Mouse (Mus musculus): ENCODE results near the gene Nxn.

Nxn gene

DNA sequence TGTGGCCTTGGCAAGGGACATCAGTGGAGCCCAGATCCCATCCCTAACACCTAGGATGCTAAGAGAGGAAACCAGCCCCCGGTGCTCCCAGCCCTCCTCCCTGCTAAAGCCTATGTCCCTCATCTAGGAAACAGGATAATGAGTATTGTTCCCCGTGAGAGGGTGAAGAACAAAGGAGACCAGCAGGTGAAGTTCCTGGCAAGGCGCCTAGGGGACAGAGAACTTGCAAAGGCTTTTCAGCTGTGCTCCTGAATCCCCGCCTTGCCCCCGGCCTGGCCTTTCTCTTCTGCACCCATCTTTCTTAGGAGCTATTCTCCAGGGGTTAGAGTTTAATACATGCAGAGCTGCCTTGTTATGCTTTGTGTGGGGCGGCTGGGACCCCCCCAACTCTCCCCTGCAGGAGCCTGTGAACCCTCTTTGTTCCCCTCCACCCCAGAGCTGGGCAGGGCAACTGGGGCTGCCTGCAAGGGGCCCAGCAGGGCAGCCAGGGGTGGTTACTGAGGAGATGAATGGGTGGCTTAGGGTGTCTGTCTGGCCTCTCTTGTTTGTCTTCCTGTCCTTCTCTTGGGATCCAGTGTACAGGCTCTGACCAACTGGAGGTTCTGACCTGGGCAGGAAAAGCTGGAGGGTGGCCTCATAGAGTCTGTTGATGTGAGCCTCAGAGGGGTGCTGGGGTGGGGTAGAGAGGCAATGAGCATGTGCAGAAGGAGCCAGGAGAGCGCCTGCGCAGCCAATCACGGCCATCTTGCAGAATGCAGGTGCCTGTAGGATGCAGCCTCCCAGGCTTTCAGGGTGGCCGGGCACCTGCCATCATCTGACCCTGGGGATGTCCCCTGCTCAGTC lies 138.5 kb downstream of the Nxn start:
- DNase-seq (ENCODE audit: low spot score in 2 of 2) = no peak

DNA sequence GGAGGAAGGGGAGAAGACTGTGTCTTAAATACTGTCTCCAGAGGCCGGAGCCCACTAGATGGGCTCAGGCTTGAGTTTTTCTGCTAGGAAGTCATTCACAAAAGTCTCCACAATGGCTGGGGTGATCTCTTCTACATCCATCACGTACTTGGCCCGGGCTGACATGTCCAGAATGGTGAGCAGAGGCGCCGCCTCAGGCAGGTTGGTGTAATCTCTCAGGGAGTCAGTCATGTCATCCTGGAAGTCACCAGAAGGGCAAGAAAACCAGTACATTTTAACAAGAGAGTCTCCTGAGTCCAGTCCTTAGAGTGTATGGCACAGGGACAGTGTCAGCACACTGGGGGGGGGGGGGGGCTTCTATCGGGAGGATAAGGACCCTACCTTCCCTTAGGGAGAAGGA lies 140.4 kb downstream of the Nxn start:
- no peak for DNase-seq (ENCODE audit: low spot score in 2 of 2)

DNA sequence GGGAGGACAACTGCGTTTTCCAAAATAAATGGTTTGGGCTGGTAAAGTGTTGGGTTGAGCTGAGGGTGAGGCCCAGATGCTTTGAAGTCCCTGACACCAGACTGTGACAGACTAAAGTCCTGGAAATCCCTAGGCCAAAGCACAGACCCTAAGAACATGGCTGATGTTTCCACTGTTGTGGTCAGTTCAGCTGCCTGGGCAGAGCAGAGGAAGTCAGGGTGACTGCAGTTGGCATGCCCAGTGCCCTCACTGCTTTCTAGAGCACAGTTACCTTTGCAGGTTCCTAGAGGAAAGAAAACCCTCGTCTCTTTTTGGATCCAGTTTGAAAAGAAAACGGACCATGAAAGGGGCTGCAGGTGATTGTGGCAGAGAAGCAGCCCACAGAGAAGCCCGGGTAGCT lies 141.6 kb downstream of the Nxn start:
- no peak for DNase-seq (ENCODE audit: low spot score in 2 of 2)

DNA sequence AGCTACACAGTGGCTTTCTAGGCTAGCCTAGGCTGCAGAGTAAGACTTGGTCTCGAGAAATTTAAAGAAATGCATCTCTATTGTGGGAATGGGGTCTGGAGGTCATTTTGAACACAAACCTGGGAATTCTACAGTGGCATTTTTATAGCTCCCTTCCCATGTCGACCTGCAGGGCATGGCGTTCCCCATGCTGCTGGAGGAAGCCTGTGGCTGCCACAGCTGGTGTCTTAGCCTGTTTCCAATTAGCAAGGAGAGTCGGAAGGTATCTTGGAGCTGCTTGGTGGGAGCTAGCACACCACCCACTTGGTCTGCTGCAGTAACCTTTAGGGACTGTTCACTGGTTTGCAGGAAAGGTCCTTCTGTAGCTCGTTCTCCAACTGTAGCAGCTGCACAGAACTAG lies 142.8 kb downstream of the Nxn start:
- DNase-seq (ENCODE audit: low spot score in 2 of 2) = no peak

DNA sequence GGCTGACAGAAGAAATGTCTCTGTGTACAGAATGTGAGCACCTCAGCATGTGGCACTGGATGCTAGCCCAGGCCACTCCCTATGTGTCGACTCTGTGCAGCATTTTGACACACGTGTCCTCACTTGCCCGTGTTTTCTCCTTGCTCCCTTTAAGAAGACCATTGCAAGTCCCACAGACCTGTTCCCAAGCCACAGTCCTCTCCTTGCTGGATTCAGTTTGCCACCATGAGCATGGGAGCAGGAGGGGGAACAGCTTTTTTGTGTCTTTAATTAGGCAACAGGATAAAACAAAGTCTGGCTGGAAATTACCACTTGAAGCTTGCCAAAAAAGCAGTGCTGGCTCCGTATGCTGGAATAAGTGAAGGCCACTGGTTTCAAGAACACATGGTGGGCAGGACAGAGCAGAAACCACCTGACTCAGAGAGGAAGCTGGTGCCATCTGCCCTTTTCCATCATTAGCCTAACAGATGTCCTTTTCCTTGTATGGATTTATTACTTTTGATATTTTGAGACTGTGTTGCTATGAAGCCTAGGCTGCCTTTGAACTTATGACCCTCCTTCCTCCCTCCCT lies 143.4 kb downstream of the Nxn start:
- DNase-seq (ENCODE audit: low spot score in 2 of 2) = no peak

DNA sequence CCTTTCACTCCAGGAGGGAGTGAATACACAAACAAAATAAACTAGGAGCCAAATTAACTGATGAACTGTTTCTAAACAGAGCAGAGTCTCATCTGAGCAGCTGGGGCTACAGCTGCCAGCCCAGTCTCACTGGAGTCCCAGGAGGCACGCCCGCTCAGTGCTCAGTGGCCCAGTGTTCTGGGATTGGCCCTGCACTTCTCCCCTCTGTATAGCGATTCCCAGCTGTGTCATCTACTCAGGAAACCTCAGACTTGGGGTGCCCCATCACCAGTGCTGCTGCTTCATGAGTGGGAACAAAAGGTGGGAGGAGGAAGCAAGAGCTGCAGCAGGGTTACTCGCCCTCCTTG lies 145.0 kb downstream of the Nxn start:
- DNase-seq (ENCODE audit: low spot score in 2 of 2) = no peak

DNA sequence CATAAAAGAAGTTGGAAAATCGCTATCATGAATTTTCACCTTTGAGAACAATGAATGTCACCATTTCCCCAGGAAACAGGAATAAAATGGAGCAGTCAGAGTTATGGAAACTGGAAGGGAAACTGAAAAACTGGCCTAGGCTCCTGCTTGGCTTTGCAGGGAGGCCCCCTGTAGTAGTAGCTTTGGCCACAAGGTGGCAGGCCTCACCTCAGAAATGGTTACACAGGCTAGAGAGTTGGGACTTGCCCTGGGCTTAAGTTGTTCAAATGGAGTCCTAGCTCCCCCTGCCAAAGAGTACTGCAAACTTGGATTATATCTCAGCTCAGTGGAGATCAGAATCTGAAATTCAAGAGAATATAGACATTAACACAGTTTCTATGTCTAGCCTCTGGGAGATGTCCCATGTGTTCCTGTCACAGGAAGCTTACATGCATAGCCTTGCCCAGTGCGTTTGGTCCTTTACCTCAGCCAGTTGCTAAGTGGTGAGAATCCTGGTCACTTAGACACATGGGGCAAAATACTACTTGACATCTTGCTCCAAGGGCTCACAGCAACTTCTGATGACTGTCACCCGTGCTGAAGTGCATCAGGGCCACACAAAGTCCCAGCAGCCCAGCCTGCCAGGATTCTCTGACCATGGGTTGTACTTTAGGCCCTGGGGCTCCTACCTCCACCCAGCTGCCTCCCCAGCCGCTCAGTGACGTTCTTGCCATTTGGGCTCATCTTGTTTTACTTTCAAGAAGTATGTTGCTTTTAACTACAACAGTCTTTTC lies 145.6 kb downstream of the Nxn start:
- peak; percentile 66 to 85 for DNase-seq (ENCODE audit: low spot score in 2 of 2)

DNA sequence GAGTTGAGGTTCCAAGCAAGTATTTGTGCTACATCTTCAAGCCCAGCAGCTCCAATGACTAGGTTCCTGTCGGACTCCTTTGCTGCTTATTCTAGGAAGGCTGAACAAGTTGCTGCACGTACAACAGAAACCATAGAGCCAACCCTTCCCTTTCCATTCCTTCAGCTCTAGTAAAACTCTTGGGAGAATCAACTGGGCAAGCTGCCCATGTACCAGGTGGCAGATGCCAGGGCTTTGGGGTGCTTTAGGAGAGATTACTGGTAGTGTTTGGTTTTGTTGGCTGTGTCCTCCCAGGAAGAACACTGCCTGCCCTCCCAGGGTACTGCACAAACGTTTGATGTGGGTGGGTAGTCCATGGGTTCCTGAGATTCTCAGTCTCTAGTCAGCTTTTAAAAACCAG lies 146.9 kb downstream of the Nxn start:
- no peak for DNase-seq (ENCODE audit: low spot score in 2 of 2)

DNA sequence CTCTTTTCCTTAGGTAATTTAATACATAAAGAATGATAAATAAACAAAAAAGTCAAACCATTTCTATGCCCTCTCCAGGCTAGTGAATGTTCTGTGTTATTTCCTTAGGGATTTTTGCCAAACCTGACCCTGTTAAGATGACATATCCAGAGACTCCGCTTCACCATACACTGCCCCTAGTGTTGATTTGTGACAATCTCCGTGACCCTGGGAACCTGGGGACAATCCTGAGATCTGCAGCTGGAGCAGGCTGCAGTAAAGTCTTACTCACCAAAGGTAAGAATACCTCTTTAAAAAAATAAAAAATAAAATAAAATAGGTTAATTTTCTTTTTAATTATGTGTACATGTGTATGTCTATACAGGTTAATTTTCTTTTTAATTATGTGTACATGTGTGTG lies 151.7 kb downstream of the Nxn start:
- DNase-seq (ENCODE audit: low spot score in 2 of 2) = no peak

DNA sequence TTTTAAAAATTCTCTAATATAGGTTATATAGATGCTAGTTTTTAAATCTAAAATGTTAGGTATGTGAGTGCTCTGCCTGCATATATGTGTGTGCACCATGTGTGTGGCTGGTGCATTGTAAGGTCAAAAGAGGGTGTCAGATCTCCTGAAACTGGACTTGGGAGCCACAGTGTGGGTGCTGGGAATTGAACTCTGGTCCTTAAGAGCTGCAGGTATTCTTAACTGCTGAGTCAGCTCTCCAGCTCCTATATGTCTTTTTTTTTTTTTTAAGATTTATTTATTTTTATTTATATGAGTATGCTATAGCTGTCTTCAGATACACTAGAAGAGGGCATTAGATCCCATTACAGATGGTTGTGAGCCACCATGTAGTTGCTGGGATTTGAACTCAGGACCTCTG lies 152.5 kb downstream of the Nxn start:
- no peak for DNase-seq (ENCODE audit: low spot score in 2 of 2)

DNA sequence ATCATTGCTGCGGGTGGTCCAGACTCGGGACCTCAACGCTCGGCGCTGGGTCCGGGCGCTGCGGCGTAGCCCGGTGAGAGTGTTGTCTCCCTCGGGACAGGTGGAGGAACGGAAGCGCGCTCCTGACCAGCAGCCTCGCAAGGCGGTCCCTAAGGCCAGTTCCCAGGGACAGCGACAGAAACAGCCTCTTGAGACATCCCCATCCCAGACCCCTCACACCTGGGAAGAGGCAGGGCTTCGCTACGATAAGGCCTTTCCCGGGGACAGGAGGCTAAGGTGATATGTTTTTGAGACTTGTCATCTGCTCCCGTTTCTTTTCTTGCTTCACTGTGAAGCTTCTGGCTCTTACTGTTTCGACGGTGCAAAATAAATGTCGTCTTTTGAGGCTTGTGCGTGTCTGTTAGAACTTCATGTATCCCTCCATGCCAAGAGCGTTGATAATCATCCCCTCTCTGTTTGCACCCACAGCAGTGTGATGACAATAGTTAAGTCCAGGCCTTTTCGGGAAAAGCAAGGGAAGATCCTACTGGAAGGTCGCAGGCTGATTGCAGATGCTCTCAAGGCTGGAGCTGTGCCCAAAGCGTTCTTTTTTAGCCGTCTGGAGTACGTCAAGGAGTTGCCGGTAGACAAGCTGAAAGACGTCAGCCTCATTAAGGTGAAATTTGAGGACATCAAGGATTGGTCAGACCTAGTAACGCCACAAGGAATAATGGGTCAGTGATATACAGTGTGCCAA lies 155.0 kb downstream of the Nxn start:
- DNase-seq (ENCODE audit: low spot score in 2 of 2) = no peak

DNA sequence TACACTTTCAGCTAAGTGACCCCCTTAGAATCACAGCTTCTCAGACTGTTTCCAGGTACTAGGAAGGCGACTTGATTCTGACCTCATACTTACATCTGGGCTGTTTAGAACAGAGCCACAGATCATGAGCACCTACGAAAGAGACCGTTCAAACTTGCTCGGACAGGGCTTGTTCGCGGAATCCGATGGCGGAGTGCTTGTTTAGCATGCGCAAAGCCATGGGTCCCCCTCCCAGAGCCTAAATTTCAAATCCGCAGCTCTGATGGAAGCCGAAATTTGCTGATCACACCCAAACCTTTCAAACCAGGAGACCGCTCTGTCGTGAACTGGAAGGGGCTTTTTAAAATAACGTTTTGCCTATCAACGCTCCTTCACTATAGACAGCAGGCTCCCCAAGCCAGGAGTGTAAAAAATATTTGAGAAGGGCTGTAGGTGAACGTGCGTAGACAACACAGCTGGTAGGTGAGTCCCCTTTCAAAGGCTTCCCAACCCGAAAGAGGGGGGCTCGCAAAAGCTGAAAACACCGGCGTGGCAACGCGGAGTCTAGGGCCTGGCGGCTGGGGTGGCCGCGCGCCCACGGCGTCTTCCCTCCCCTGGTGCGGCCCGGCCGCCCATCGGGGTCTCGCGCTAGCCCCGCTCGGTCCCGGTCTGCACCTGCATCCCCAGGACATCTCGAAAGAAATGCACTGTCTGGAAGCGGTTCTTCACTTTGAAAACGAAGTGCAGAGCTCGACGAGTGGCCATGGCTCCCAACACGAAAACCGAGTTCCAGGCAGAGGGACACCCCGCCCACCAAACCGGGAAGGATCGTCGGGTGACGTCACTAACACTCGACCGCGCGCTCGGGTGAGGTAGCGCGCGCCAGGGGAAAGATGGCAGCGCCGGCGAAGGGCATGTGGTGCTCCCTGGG lies 155.8 kb downstream of the Nxn start, which contains the start of the genes Mrm3 and Glod4:
TSS of gene Mrm3 (plus strand) at position 815 of the 910 bp plus-strand sequence.
TSS of gene Glod4 (minus strand) at position 825 of the 910 bp plus-strand sequence.
- peak; percentile 86 to 94 for DNase-seq (ENCODE audit: low spot score in 2 of 2)

DNA sequence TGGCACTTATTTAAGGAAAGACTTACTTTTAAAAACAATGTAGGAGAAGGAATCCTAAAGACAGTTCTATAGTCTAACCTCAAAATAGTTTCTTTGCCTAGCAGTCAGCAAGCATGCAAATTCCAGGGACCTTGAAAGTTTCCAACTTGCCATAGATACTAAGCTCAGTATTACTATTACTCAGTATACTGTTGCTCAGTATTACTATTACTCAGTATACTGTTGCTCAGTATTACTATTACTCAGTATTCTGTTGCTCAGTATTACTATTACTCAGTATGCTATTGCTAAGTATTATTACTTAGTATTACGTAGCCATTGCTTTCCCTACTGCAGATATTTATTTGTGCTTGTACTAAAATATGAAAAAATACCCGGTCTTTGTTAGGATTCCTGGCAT lies 159.2 kb downstream of the Nxn start:
- no peak for DNase-seq (ENCODE audit: low spot score in 2 of 2)

DNA sequence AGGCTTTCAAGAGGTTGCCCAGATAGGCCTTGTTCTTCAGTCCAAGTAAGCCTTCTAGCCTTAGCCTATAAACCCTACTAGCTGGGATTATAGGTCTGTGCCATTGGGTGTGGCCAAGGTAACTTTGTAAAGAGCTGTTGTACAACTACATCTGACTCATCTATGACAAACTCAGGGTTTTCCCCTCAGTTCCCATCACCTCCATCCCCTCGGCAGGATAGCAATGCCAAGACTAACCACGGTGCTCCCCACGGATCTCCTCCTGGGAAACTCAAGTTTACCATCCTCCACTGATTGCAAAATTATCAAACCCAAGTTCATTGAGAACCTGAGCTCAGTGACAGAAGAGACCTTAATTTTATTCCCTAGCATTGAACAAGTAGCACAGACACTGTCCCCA lies 162.8 kb downstream of the Nxn start:
- no peak for DNase-seq (ENCODE audit: low spot score in 2 of 2)

DNA sequence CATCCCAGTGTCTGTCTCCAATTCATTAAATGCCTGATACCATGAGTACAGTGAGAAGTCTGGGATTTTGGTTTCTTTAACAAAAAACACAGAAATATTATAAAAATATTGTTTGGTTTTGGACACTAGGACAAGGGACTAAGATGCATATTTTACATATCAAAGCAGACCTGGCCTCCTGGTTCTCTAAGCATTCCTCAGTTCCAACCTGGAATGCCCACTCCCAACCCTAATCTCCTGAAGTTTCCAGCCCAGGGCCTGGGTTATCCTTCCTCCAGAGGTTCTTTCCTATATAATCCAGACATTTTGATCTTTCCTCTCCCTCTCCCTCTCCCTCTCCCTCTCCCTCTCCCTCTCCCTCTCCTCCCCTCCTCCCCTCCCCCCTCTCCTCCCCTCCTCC lies 173.9 kb downstream of the Nxn start:
- DNase-seq (ENCODE audit: low spot score in 2 of 2) = no peak

DNA sequence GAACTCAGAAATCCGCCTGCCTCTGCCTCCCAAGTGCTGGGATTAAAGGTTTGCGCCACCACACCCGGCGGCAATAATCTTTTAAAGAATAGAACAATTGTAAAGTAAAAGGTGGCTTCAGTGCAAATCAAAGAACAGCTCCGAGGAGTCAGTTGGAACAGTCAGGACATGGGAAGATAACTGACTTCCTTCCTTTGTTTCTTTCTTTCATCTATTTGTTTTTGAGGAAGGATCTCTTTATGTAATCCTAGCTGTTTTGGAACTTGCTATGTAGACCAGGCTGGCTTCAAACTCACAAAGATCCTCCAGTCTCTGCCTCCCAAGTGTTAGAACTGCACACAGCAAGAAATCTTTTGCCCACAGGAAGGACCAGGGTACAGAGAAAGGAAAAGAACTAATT lies 174.3 kb downstream of the Nxn start:
- DNase-seq (ENCODE audit: low spot score in 2 of 2) = no peak

DNA sequence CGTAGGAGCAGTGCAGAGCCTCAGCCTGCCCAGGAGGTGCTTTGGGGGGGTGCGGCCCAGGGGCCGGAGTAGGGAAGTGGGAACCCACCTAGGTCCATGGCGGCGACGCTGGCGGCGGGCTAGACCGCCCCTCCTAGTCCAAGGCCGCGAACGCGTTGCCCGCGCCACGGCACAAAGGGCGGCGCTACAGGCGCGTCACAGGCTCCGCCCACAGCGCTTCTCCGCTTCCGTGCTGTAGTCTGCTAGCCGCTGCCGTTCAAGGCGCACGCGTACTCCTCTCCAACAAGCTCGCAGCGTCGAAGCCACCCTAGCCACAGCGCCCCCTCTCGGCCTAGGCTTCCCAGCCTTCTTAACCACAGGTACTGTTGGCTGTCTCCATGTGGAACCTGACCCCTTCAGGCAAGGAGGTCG lies 181.5 kb downstream of the Nxn start, which contains the start of the genes Dbil5 and Gemin4:
TSS of gene Dbil5 (plus strand) at position 219 of the 411 bp plus-strand sequence.
TSS of gene Gemin4 (minus strand) at position 275 of the 411 bp plus-strand sequence.
- DNase-seq (ENCODE audit: low spot score in 2 of 2) = peak; percentile 92 to 98

DNA sequence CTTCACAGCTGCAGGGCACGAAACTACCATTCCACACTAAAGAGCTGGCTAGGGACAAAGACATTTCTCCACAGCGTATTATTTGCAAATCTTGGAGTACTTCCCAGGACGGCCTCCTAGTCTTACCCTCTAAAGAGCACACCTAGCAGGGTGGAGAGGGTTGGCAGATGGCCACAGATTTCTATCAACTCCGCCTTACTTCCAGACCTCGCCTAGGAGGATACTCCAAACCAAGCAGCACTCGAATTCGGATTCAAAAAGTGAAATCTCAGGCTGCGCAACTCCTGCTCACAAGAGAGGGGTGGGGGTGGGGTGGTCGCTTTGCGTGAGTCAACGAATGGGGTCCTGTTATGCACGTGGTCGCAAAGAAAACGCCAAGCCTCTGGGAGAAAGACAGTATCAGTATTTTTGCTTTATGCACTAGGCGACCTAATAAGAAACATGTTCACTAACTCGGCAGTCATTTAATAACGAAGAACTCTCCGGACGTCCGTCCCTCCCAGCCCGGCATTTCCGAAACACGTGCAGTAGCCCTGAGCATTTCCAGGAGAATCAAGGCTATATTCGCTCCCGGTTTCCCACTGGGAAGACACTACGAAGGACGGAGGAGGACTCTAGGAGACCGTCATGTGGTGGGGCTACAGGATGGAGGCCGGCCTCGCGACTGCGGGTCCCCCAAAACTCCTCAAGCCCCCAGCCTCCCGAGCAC lies 182.1 kb downstream of the Nxn start:
- DNase-seq (ENCODE audit: low spot score in 2 of 2) = peak in 1 of 2 experiments; percentile 26

DNA sequence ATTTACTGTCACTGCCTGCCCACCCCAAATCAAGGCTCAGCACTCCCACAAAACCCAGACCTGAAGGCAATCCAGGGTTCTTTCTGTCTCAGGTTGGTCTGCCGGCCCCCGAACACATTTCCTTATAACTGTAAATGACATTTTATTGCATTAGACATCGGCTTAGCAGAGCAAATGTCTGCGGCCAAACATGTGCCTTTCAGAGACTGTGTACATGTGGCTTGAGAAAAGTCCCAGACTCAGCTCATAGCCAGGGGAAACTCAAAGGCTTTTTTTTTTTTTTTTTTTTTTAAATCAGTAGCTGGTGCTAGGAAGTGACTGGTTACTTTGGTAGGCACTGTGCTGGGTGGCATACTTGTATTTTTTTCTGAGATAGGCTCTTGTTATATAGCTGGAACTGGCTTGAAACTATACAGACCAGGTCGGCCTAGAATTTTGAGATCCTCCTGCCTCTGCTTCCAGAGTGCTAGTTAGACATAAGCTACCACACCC lies 182.8 kb downstream of the Nxn start:
- no peak for DNase-seq (ENCODE audit: low spot score in 2 of 2)

DNA sequence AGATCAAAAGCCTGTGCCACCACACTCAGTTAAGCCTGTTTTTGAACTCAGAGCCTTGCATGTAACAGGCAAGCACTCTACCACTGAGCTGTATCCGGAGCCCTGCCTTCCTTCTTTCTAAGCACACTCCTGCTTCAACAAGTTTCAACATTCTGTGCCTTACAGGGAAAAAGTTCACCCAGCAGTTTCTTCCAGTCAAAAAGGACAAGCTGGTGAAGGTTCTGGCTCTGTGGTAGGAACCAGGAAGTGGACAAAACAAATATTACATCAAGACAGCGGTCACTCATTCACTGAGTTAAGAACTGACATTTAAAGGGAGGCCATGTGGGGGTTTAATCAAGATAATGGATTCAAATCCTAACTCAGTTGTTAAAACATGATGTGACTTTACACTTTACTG lies 183.9 kb downstream of the Nxn start:
- DNase-seq (ENCODE audit: low spot score in 2 of 2) = no peak

Data from spleen, postnatal 10 days (tissue).